Mouse (Mus musculus) heart, embryonic 15.5 days (tissue): ENCODE measurements around the gene Pkhd1. TPM values are rescaled to one million over a fixed set of nuclear protein-coding genes. Genes with fewer than 3 reads are reported as not detected.

ENCODE experiments used
- ATAC-seq: fragments of 200-750 bp; cut with Nextera tagmentation; replicated peaks from 2 replicates; pipeline ENCODE4 v1.8.0; 2017; ENCODE audit warnings: low read depth, moderate TSS enrichment; ENCODE audit not compliant: insufficient number of reproducible peaks, insufficient read depth, low FRiP score
- H3K27ac ChIP-seq: fragments of 300-500 bp; sonication (generic); 2 replicates; pipeline ENCODE4 v1.5.1; 2015; ENCODE audit warnings: mild to moderate bottlenecking, inconsistent platforms
- H3K27me3 ChIP-seq: fragments of 300-500 bp; sonication (generic); 2 replicates; pipeline ENCODE4 v1.6.1; 2015; ENCODE audit warnings: inconsistent platforms
- H3K36me3 ChIP-seq: fragments of 300-500 bp; sonication (generic); 2 replicates; pipeline ENCODE4 v1.6.1; 2015; ENCODE audit warnings: mild to moderate bottlenecking, inconsistent platforms
- H3K4me1 ChIP-seq: fragments of 300-500 bp; sonication (generic); replicated peaks from 2 replicates; pipeline ENCODE4 v1.6.1; 2015; ENCODE audit warnings: inconsistent platforms
- H3K4me2 ChIP-seq: fragments of 300-500 bp; sonication (generic); 2 replicates; pipeline ENCODE4 v1.6.1; 2015; ENCODE audit warnings: inconsistent platforms, mild to moderate bottlenecking, moderate library complexity
- H3K4me3 ChIP-seq: fragments of 300-500 bp; sonication (generic); 2 replicates; pipeline ENCODE4 v1.5.1; 2015; ENCODE audit warnings: mild to moderate bottlenecking, inconsistent platforms
- H3K9ac ChIP-seq: fragments of 300-500 bp; sonication (generic); 2 replicates; pipeline ENCODE4 v1.6.1; 2015; ENCODE audit warnings: mild to moderate bottlenecking, inconsistent platforms
- H3K9me3 ChIP-seq: fragments of 300-500 bp; sonication (generic); replicated peaks from 2 replicates; pipeline ENCODE4 v1.6.1; 2016; ENCODE audit warnings: inconsistent platforms
- WGBS: fragments of 180-500 bp; shearing (Covaris S2); methylation state at CpG from one replicate; pipeline ENCODE4 v1.1.7; 2015; ENCODE audit warnings: mixed read lengths; 5-methylcytosine and 5-hydroxymethylcytosine counted together
- polyA plus RNA-seq: library from polyadenylated mRNA; unstranded; fragments of >200 nt; fragmentation: Nextera tagmentation; extraction: Ambion mirVana; gene quantifications from 2 replicates; pipeline ENCODE4 v1.2.1, GENCODE M21; 2015

Pkhd1 gene
- polyA plus RNA-seq, 1 experiment from 2014 or later = not detected

DNA sequence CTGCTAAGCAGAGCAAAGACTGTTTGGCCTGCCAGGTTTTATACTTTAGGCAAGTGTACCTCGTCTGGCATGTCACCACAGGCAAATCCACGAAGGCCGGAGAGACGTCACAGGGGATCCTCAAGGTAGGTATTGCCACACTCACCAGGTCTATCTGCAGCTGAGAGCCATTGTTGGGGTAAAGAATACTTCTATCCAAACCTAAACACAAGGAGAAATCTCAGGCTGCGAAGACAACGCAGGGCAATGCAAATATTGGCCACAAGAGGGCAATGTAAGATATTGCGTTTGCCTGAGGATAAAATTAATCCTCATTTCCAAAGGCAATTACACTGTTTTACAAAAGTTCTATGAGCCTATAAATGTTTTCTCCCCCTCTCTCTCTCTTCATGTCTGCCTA, 5.2 kb downstream of the Pkhd1 start:
- H3K4me1 ChIP-seq = no peaks in the 10 kb centered on the region
- H3K27me3 ChIP-seq = no peaks in the 10 kb centered on the region
- WGBS = 26% methylated on average over 7 of the region's 7 CpGs
- H3K9me3 ChIP-seq = no peaks in the 10 kb centered on the region
- H3K4me2 ChIP-seq = no peak overlapping the region
- no peak overlapping the region for H3K9ac ChIP-seq
- H3K4me3 ChIP-seq = no peak overlapping the region
- H3K36me3 ChIP-seq = no peaks in the 10 kb centered on the region
- ATAC-seq = no peak
- no peak overlapping the region for H3K27ac ChIP-seq

DNA sequence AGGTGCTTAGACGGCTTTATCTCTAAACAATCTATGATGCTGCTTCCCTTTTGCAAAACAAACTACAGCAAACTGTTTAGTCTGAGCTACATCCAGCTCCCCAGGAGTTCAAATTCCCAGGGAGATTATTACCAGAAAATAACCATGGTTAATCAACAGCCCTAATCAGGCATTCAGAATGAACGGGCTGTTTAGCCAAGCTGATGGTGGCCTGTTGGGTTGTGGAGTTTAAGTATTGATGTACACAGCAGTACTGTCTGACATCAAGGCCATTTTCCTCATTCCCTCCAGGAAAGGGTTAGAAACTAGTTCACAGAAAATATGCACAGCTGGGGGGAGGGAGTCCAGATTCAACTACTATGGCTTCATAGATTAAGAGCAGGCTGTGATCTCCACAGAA, 12.4 kb downstream of the Pkhd1 start:
- ATAC-seq = no peak
- H3K4me3 ChIP-seq = no peak overlapping the region
- H3K4me1 ChIP-seq = no peaks in the 10 kb centered on the region
- H3K9ac ChIP-seq = no peak overlapping the region
- no peaks in the 10 kb centered on the region for H3K36me3 ChIP-seq
- H3K27me3 ChIP-seq = no peaks in the 10 kb centered on the region
- WGBS = 62% methylated on average over 2 of the region's 2 CpGs
- H3K9me3 ChIP-seq = no peaks in the 10 kb centered on the region
- H3K4me2 ChIP-seq = no peak overlapping the region
- no peak overlapping the region for H3K27ac ChIP-seq

DNA sequence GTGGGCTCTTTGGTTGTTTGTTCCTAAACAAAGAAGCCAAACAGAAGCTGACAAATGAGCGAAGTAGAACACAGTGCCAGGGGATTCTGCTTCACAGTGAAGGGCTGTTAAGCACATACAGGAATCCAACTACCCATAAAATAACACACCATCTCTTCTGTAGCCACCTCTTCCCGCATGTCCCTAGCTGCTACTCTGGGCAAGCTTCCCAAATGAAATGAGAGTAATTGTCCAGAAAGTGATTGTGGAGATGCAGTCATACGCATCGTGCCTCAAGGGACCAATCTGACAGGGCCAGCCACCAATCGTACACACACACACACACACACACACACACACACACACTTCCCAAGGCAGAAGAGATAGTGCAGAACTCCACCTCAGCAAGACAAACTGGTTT, 27.4 kb downstream of the Pkhd1 start:
- Histone ChIP-seq H3K4me3 (no peak overlapping the region), H3K4me1 (no peaks in the 10 kb centered on the region), H3K9ac (no peak overlapping the region), H3K27ac (no peak overlapping the region), H3K27me3 (no peaks in the 10 kb centered on the region), H3K36me3 (no peaks in the 10 kb centered on the region), H3K9me3 (no peaks in the 10 kb centered on the region), H3K4me2 (no peak overlapping the region)
- ATAC-seq = no peak
- 74% methylated on average over 5 of the region's 5 CpGs for WGBS

DNA sequence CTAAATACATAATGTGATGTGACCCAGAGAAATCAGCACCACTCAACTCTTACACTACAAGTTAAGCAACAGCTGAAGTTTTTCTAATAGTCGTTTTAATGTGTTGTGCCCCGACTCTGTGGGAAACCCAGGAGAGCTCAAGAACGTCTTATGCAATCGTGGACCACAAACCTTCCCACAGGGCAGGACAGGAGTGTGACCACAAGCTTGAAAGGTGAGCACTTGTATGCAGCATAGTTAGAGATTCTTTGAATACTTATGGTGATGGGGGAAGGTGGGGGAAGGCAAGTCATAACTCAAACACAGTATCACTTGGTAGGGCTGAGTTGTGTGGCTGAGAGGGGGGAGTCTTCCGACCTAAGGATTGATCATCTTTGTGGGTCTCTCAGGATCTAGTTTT, 46.4 kb downstream of the Pkhd1 start:
- WGBS = 71% methylated on average over 5 of the region's 5 CpGs
- Histone ChIP-seq H3K27ac (no peak overlapping the region), H3K4me3 (no peak overlapping the region), H3K27me3 (no peaks in the 10 kb centered on the region), H3K4me2 (no peak overlapping the region), H3K9ac (no peak overlapping the region), H3K36me3 (no peaks in the 10 kb centered on the region), H3K4me1 (no peaks in the 10 kb centered on the region), H3K9me3 (no peaks in the 10 kb centered on the region)
- no peak for ATAC-seq

DNA sequence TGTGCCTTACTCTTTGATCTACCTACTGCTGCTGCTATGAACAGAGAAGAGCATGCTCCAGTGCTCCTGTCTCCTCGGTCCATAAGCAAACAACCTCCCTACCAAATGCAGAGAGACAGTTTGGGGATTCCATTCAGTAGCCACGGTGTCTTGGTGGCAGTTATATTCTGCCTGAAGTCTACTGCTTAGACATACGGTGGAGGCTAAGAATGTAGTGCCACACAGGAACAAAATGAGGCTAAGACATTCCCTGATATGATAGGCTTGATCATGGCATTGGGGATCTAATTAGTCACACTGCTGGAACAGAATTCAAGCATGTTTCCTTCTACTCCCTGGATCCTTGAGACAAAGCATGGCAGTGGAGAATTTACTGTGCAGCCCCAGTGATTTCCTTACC, 48.4 kb downstream of the Pkhd1 start:
- H3K4me1 ChIP-seq = no peaks in the 10 kb centered on the region
- no peak for ATAC-seq
- 68% methylated on average over 3 of the region's 3 CpGs for WGBS
- H3K27me3 ChIP-seq = no peaks in the 10 kb centered on the region
- H3K9ac ChIP-seq = no peak overlapping the region
- H3K4me2 ChIP-seq = no peak overlapping the region
- no peak overlapping the region for H3K27ac ChIP-seq
- H3K9me3 ChIP-seq = no peaks in the 10 kb centered on the region
- H3K36me3 ChIP-seq = no peaks in the 10 kb centered on the region
- no peak overlapping the region for H3K4me3 ChIP-seq

DNA sequence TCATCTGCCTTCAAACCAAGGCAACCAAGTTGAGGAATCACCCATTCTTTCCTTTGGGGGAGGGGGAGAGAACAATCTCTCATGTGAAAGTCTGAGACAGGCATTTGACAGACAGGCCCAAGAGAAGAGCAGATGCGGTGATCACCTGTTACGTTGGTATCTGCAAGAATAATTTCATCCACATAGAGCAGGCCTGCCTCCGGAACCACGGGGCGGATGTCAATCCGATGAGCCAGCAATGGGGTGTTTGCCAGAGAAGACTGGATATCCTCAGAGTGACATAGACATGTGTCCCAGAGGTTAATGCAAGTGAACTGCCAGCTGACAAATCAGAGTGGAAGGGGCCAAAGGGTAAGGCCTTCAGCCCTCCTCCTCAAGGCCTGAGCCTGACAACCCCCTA, 59.4 kb downstream of the Pkhd1 start:
- Histone ChIP-seq H3K9me3 (no peaks in the 10 kb centered on the region), H3K4me2 (no peak overlapping the region), H3K36me3 (no peaks in the 10 kb centered on the region), H3K4me1 (no peaks in the 10 kb centered on the region), H3K4me3 (no peak overlapping the region), H3K27ac (no peak overlapping the region), H3K9ac (no peak overlapping the region), H3K27me3 (no peaks in the 10 kb centered on the region)
- 81% methylated on average over 6 of the region's 6 CpGs for WGBS
- no peak for ATAC-seq

DNA sequence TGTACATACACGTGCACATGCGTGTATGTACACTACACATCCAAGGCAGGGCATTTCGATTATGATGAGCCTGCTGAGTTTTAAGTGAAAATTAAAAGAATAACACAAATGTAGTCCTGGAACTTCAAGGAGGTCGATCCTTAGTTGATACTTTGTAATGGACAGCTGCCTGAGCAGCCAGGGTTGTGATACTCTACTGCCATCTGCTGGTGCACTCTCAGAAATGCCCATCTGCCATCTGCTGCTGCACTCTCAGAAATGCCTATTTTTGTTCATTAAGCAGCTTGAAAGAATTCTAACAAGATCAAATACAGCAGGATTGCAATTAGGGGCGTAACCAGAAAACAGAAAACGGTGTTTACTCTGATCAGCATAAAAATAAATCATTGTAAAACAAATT, 63.5 kb downstream of the Pkhd1 start:
- ATAC-seq = no peak
- Histone ChIP-seq H3K4me2 (no peak overlapping the region), H3K36me3 (no peaks in the 10 kb centered on the region), H3K4me3 (no peak overlapping the region), H3K9me3 (no peaks in the 10 kb centered on the region), H3K27ac (no peak overlapping the region), H3K9ac (no peak overlapping the region), H3K4me1 (no peaks in the 10 kb centered on the region), H3K27me3 (no peaks in the 10 kb centered on the region)
- 21% methylated on average over 6 of the region's 6 CpGs for WGBS

DNA sequence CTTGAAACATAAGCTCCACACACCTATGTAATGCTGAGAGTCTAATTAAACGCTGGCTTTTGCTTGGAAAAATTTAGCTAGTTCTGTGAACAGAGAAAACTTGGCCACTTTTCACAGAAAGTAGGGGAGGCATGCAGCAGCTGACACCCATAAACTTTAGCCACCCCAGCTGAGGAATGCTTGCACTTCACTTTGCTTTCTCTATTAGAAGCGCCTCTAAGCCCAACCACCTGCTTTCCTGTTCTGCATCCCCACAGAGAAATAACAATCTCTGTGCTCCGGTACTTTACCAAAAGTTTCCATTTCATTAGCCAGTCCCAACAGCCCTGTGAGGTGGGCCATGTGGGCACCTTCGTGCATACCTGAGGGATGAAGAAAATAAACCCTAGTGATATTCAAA, 66.5 kb downstream of the Pkhd1 start:
- H3K27me3 ChIP-seq = no peaks in the 10 kb centered on the region
- H3K27ac ChIP-seq = no peak overlapping the region
- H3K4me1 ChIP-seq = no peaks in the 10 kb centered on the region
- H3K4me3 ChIP-seq = no peak overlapping the region
- H3K9ac ChIP-seq = no peak overlapping the region
- no peaks in the 10 kb centered on the region for H3K9me3 ChIP-seq
- 65% methylated on average over 4 of the region's 4 CpGs for WGBS
- no peak for ATAC-seq
- H3K36me3 ChIP-seq = no peaks in the 10 kb centered on the region
- no peak overlapping the region for H3K4me2 ChIP-seq

DNA sequence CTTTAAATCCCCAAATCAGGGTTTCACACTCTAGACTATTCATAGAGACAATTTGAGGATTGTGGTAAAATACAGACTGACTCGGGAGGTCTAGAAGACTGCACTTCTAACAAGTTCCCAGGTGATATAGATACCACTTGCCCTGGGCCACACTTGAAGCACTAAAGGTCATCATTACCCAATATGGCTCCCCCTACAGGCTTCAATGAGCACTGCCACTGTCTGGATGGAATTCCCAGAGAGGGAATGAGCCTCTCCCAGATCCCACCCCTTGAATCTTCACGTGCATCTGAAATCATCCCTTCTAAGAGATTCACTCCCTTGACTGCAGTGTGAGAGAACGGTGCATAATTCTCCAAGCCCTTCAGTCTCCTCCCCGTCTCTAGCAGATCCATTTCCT, 73.3 kb downstream of the Pkhd1 start:
- Histone ChIP-seq H3K4me2 (no peak overlapping the region), H3K27me3 (no peaks in the 10 kb centered on the region), H3K36me3 (no peaks in the 10 kb centered on the region), H3K4me1 (no peaks in the 10 kb centered on the region), H3K27ac (no peak overlapping the region), H3K4me3 (no peak overlapping the region), H3K9me3 (no peaks in the 10 kb centered on the region), H3K9ac (no peak overlapping the region)
- WGBS = 61% methylated on average over 4 of the region's 4 CpGs
- ATAC-seq = no peak

DNA sequence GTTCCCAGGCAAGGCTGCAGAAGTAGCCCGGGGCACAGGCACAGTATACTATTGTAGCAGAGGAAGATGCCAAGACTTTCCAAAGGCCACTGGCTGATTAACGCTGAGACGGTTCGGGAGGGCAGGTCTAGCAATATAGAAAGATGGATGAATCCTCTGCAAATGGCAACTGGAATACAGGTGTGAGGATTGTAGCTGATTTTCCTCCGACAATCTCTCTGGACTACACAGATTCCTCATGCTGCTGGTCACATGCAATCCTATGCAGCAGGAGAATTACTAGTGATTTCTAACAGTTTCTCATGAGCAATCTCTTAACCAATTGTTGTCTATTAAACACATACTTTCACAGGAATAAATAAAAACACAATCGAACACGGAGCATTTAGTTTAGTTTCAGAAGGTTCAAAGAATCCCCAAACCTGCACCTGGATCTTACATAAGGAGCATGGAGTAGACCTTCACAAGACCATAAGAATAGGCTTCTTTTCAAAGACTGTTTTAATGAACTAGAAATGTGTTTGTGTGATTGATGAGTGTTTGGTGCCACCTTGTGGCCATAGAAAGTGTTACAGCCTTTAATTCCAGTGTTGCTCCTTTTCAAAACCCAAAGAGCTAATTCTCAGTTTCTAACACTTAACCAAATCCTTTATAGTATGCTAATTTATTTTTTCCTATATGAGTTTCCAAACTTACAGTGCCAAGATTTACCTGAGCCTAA, 104.3 kb downstream of the Pkhd1 start:
- Histone ChIP-seq H3K4me1 (no peaks in the 10 kb centered on the region), H3K9ac (no peak overlapping the region), H3K4me3 (no peak overlapping the region), H3K9me3 (no peaks in the 10 kb centered on the region), H3K36me3 (no peaks in the 10 kb centered on the region), H3K27me3 (no peaks in the 10 kb centered on the region), H3K27ac (no peak overlapping the region), H3K4me2 (no peak overlapping the region)
- WGBS = 61% methylated on average over 7 of the region's 7 CpGs
- no peak for ATAC-seq

DNA sequence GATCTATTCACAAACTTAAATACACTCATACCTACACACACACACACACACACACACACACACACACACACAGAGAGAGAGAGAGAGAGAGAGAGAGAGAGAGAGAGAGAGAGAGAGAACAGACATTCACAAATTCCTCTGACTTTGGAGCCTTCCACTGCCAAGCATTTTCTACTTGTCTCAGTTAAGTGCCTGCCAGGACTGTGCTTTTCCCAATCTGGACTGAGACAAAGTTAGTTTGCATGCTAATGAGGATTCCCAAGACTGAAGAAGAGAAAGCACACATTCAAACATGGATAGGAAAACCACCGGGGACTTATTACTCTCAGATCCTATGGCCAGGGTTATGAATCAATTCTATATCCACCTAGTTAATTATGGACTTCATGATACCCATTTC, 118.9 kb downstream of the Pkhd1 start:
- ATAC-seq = no peak
- H3K9me3 ChIP-seq = no peaks in the 10 kb centered on the region
- WGBS = 77% methylated on average over 1 of the region's 1 CpGs
- no peaks in the 10 kb centered on the region for H3K36me3 ChIP-seq
- H3K27me3 ChIP-seq = no peaks in the 10 kb centered on the region
- H3K4me1 ChIP-seq = no peaks in the 10 kb centered on the region
- H3K4me3 ChIP-seq = no peak overlapping the region
- H3K9ac ChIP-seq = no peak overlapping the region
- H3K27ac ChIP-seq = no peak overlapping the region
- H3K4me2 ChIP-seq = no peak overlapping the region

DNA sequence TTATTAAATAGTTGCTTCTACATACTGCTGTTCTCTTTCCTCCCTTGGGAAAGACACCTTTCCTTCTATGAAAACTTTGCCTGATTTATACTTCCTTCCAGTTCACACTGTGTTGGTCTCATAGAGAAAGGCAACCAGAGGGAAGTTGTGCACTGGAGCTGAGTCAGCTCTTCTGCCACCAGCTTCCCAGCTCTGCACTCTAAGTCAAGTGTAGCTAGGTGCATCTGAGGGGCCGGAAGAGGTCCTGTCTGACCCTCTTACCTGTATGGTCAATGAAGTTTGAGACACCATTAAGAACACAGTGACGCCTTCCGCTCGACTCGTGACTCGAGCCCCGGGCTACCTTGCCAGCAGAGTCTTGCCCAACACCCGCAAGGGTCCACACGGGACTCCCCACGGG, 131.8 kb downstream of the Pkhd1 start:
- no peaks in the 10 kb centered on the region for H3K4me1 ChIP-seq
- ATAC-seq = no peak
- 89% methylated on average over 9 of the region's 10 CpGs for WGBS
- no peaks in the 10 kb centered on the region for H3K9me3 ChIP-seq
- no peak overlapping the region for H3K4me2 ChIP-seq
- H3K27me3 ChIP-seq = no peaks in the 10 kb centered on the region
- no peak overlapping the region for H3K9ac ChIP-seq
- no peaks in the 10 kb centered on the region for H3K36me3 ChIP-seq
- no peak overlapping the region for H3K4me3 ChIP-seq
- no peak overlapping the region for H3K27ac ChIP-seq
